Mouse (Mus musculus) small intestine, adult 2 months (tissue): ENCODE data around the gene Gpc6. TPM values are rescaled to one million over a fixed set of nuclear protein-coding genes. Genes with fewer than 3 reads are reported as not detected.

Source experiments
- H3K27ac ChIP-seq: fragments of 200-500 bp; 2 replicates; pipeline ENCODE4 v1.5.1; 2012; ENCODE audit warnings: low read depth, low read length, control low read depth, inconsistent platforms; ENCODE audit not compliant: insufficient read depth
- H3K27me3 ChIP-seq: fragments of 200-500 bp; 2 replicates; pipeline ENCODE4 v1.6.1; 2012; ENCODE audit warnings: mild to moderate bottlenecking, moderate library complexity, low read length, inconsistent platforms; ENCODE audit not compliant: control insufficient read depth, insufficient read depth
- H3K36me3 ChIP-seq: fragments of 200-500 bp; 2 replicates; pipeline ENCODE4 v1.6.1; 2012; ENCODE audit warnings: mild to moderate bottlenecking, low read length, control low read depth, inconsistent platforms; ENCODE audit not compliant: control insufficient read depth, insufficient read depth
- H3K4me1 ChIP-seq: fragments of 200-500 bp; 2 replicates; pipeline ENCODE4 v1.6.1; 2012; ENCODE audit warnings: low read length, inconsistent platforms, mixed read lengths; ENCODE audit not compliant: control insufficient read depth, insufficient read depth, insufficient read length
- H3K4me3 ChIP-seq: fragments of 200-500 bp; 2 replicates; pipeline ENCODE4 v1.5.1; 2012; ENCODE audit warnings: low read depth, mild to moderate bottlenecking, control low read depth, inconsistent platforms, low read length, moderate library complexity
- CTCF ChIP-seq: fragments of 200-500 bp; IDR thresholded peaks from 2 replicates; pipeline ENCODE4 v1.5.1; 2012; ENCODE audit warnings: low read depth, mild to moderate bottlenecking, control low read depth, inconsistent platforms, low read length, moderate library complexity, mixed read lengths; ENCODE audit not compliant: insufficient replicate concordance, insufficient read length; ENCODE audit errors: extremely low read depth
- POLR2A ChIP-seq: fragments of 200-500 bp; IDR thresholded peaks from 2 replicates; pipeline ENCODE4 v1.6.1; 2012; ENCODE audit warnings: low read depth, mild to moderate bottlenecking, control low read depth, inconsistent platforms, low read length, moderate library complexity
- WGBS: fragments of 180-500 bp; shearing (Covaris S2); methylation state at CpG from one replicate; pipeline ENCODE4 v1.1.7; 2018; 5-methylcytosine and 5-hydroxymethylcytosine counted together
- polyA plus RNA-seq: library from polyadenylated mRNA; depleted of rRNA; stranded (reverse); fragments of >200 nt; gene quantifications from 2 replicates; pipeline ENCODE4 v1.2.3, GENCODE M21; 2012

Gpc6 gene
- polyA plus RNA-seq, 1 experiment, result 0.81 TPM

- TF ChIP-seq POLR2A (no peak), CTCF (no peak)
- 50% methylated on average over 4 of the region's 4 CpGs for WGBS
- no peaks in the 10 kb centered on the region for H3K36me3 ChIP-seq
- no peaks in the 10 kb centered on the region for H3K27me3 ChIP-seq
- H3K27ac ChIP-seq, result no peak overlapping the region
- no peaks in the 10 kb centered on the region for H3K4me1 ChIP-seq
- H3K4me3 ChIP-seq, result no peak overlapping the region
Measured at GRCm38 (mm10) chr14:117651271-117651670, 726.2 kb downstream of the Gpc6 start.

- Histone ChIP-seq H3K27ac (no peak overlapping the region), H3K36me3 (no peaks in the 10 kb centered on the region), H3K4me3 (no peak overlapping the region), H3K4me1 (no peaks in the 10 kb centered on the region), H3K27me3 (no peaks in the 10 kb centered on the region)
- TF ChIP-seq POLR2A (no peak), CTCF (no peak)
- WGBS, result 85% methylated on average over 2 of the region's 2 CpGs
Measured at GRCm38 (mm10) chr14:117651938-117652337, 726.8 kb downstream of the Gpc6 start.

- H3K4me1 ChIP-seq, result no peaks in the 10 kb centered on the region
- no peaks in the 10 kb centered on the region for H3K27me3 ChIP-seq
- no peaks in the 10 kb centered on the region for H3K36me3 ChIP-seq
- 86% methylated on average over 6 of the region's 6 CpGs for WGBS
- no peak overlapping the region for H3K27ac ChIP-seq
- TF ChIP-seq POLR2A (no peak), CTCF (no peak)
- no peak overlapping the region for H3K4me3 ChIP-seq
Measured at GRCm38 (mm10) chr14:117655382-117655781, 730.3 kb downstream of the Gpc6 start.

- Histone ChIP-seq H3K4me3 (no peak overlapping the region), H3K27me3 (no peaks in the 10 kb centered on the region), H3K36me3 (no peaks in the 10 kb centered on the region), H3K27ac (no peak overlapping the region), H3K4me1 (no peaks in the 10 kb centered on the region)
- TF ChIP-seq POLR2A (no peak), CTCF (no peak)
- 48% methylated on average over 8 of the region's 8 CpGs for WGBS
Measured at GRCm38 (mm10) chr14:117659198-117659761, 734.2 kb downstream of the Gpc6 start.

GRCm38 (mm10) chr14:117662261-117662660 lies 737.1 kb downstream of the Gpc6 start:
- Histone ChIP-seq H3K4me1 (no peaks in the 10 kb centered on the region), H3K27ac (no peak overlapping the region), H3K4me3 (no peak overlapping the region), H3K27me3 (no peaks in the 10 kb centered on the region), H3K36me3 (no peaks in the 10 kb centered on the region)
- 78% methylated on average over 4 of the region's 4 CpGs for WGBS
- TF ChIP-seq POLR2A, result no peak

- 70% methylated on average over 4 of the region's 4 CpGs for WGBS
- no peaks in the 10 kb centered on the region for H3K4me1 ChIP-seq
- H3K27ac ChIP-seq, result no peak overlapping the region
- no peaks in the 10 kb centered on the region for H3K36me3 ChIP-seq
- TF ChIP-seq POLR2A (no peak), CTCF (no peak)
- no peak overlapping the region for H3K4me3 ChIP-seq
- no peaks in the 10 kb centered on the region for H3K27me3 ChIP-seq
Measured at GRCm38 (mm10) chr14:117664796-117665195, 739.7 kb downstream of the Gpc6 start.

- Histone ChIP-seq H3K4me1 (no peaks in the 10 kb centered on the region), H3K27me3 (no peaks in the 10 kb centered on the region), H3K36me3 (no peaks in the 10 kb centered on the region), H3K4me3 (no peak overlapping the region), H3K27ac (no peak overlapping the region)
- TF ChIP-seq POLR2A (no peak), CTCF (no peak)
- 93% methylated on average over 2 of the region's 2 CpGs for WGBS
Measured at GRCm38 (mm10) chr14:117666126-117666525, 741.0 kb downstream of the Gpc6 start.

- TF ChIP-seq CTCF (no peak), POLR2A (no peak)
- no peak overlapping the region for H3K27ac ChIP-seq
- H3K4me3 ChIP-seq, result no peak overlapping the region
- no peaks in the 10 kb centered on the region for H3K4me1 ChIP-seq
- 87% methylated on average over 7 of the region's 7 CpGs for WGBS
- no peaks in the 10 kb centered on the region for H3K36me3 ChIP-seq
- H3K27me3 ChIP-seq, result no peaks in the 10 kb centered on the region
Measured at GRCm38 (mm10) chr14:117673541-117673940, 748.4 kb downstream of the Gpc6 start.
